Comparison of ENCODE assay signal across 19 mouse cellular contexts in the genomic region with DNA sequence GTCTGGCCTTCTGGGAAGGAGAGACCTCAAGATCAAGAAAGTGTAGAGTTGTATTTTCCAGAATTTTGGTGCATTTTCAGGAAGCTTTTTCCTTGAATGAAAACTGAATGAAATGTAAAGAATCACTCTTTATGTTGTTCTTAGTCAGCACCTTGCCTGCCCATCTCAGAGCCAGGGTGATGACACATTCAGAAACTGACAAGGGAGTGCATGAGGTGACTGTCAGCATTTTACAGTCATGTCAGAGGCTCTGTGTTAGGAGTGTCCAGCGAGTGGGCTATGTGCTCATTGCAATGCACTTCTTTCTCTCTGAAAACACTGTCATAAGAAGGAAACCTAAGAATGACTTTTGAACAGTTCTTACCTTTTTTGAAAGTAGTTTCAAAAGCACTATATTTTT.
"Had no signal": no experiment of that assay in that cellular context is flagged by ENCODE, and none has a peak within 500 bp of the region (broad histone marks: within the 10 kb centered on the region; RNA-seq: fewer than 3 reads in every experiment).

No protein-coding gene starts in this region.

- DNase-seq: kidney, postnatal 10 days; kidney, postnatal 36 days; layer of hippocampus, postnatal 36 days; liver, embryonic 13.5 days; lung, adult 2 months; lung, postnatal 14 days; midbrain, embryonic 14.5 days; right cerebral cortex, adult 18-20 months; right cerebral cortex, postnatal 14 days; right cerebral cortex, postnatal 4 days; thymus, adult 2 months; thymus, postnatal 14 days had no signal

- H3K4me1 ChIP-seq: kidney, embryonic 15.5 days; neural tube, embryonic 12.5 days; neural tube, embryonic 15.5 days had no signal

- H3K27me3 ChIP-seq: kidney, embryonic 15.5 days; liver, embryonic 13.5 days; neural tube, embryonic 12.5 days; neural tube, embryonic 15.5 days had no signal

- H3K9ac ChIP-seq: kidney, embryonic 15.5 days; liver, embryonic 13.5 days; neural tube, embryonic 12.5 days; neural tube, embryonic 15.5 days had no signal

- H3K36me3 ChIP-seq: kidney, embryonic 15.5 days; liver, embryonic 13.5 days; neural tube, embryonic 12.5 days; neural tube, embryonic 15.5 days had no signal

- H3K27ac ChIP-seq: kidney, embryonic 15.5 days; left cerebral cortex, adult 2 months; macrophage; neural tube, embryonic 12.5 days; neural tube, embryonic 15.5 days; stomach, postnatal 0 days had no signal

- H3K9me3 ChIP-seq: kidney, embryonic 15.5 days; liver, embryonic 13.5 days; neural tube, embryonic 12.5 days; neural tube, embryonic 15.5 days had no signal

- H3K4me3 ChIP-seq: kidney, embryonic 15.5 days; left cerebral cortex, adult 2 months; liver, embryonic 13.5 days; neural tube, embryonic 12.5 days; neural tube, embryonic 15.5 days had no signal

- H3K4me2 ChIP-seq: kidney, embryonic 15.5 days; midbrain, embryonic 11.5 days; neural tube, embryonic 12.5 days; neural tube, embryonic 15.5 days had no signal
